Mouse (Mus musculus): ENCODE results near the gene Klrc1.
"Not testable (repeated sequence)": the region's sequence is repeated elsewhere in the genome, so short reads cannot be mapped to it uniquely, and the experiment has no call there.

Klrc1 gene

GRCm38 (mm10) chr6:129678873-129679272 is at the start of gene Klrc1:
TSS of gene Klrc1 (minus strand) at chr6:129678973.
- DNase-seq (ENCODE audit: low spot score in 2 of 2) = peak in 1 of 2 experiments; percentile 38

GRCm38 (mm10) chr6:129727237-129727636 is 48.5 kb upstream of the Klrc1 start:
- DNase-seq (ENCODE audit: low spot score in 2 of 2) = no peak

- DNase-seq (ENCODE audit: low spot score in 2 of 2) = no peak
Measured at GRCm38 (mm10) chr6:129721390-129721789, 42.6 kb upstream of the Klrc1 start.

GRCm38 (mm10) chr6:129720487-129720886 is 41.7 kb upstream of the Klrc1 start:
- no peak for DNase-seq (ENCODE audit: low spot score in 2 of 2)

- DNase-seq (ENCODE audit: low spot score in 2 of 2) = no peak
Measured at GRCm38 (mm10) chr6:129717032-129717431, 38.3 kb upstream of the Klrc1 start, which contains the start of gene Klri1. TSS of gene Klri1 (minus strand) at chr6:129717132.

- no peak for DNase-seq (ENCODE audit: low spot score in 2 of 2)
Measured at GRCm38 (mm10) chr6:129713566-129713965, 34.8 kb upstream of the Klrc1 start.

- DNase-seq (ENCODE audit: low spot score in 2 of 2) = not testable (repeated sequence)
Measured at GRCm38 (mm10) chr6:129691436-129691835, 12.7 kb upstream of the Klrc1 start.

- peak; percentile 60 to 69 for DNase-seq (ENCODE audit: low spot score in 2 of 2)
Measured at GRCm38 (mm10) chr6:129680379-129680778, 1.6 kb upstream of the Klrc1 start.

- peak; percentile 33 to 71 for DNase-seq (ENCODE audit: low spot score in 2 of 2)
Measured at GRCm38 (mm10) chr6:129661301-129661700, 17.5 kb downstream of the Klrc1 start.

GRCm38 (mm10) chr6:129660589-129660988 is 18.2 kb downstream of the Klrc1 start, which contains the start of gene Klrc2:
TSS of gene Klrc2 (minus strand) at chr6:129660689.
- DNase-seq (ENCODE audit: low spot score in 2 of 2) = not testable (repeated sequence)

GRCm38 (mm10) chr6:129644054-129644453 is 34.7 kb downstream of the Klrc1 start:
- peak in 1 of 2 experiments; percentile 47 for DNase-seq (ENCODE audit: low spot score in 2 of 2)

GRCm38 (mm10) chr6:129643237-129643636 is 35.5 kb downstream of the Klrc1 start, which contains the start of gene Klrc3:
TSS of gene Klrc3 (minus strand) at chr6:129643337.
- not testable (repeated sequence) for DNase-seq (ENCODE audit: low spot score in 2 of 2)

GRCm38 (mm10) chr6:129631046-129631445 is 47.7 kb downstream of the Klrc1 start:
- not testable (repeated sequence) for DNase-seq (ENCODE audit: low spot score in 2 of 2)

- peak; percentile 33 to 68 for DNase-seq (ENCODE audit: low spot score in 2 of 2)
Measured at GRCm38 (mm10) chr6:129623735-129624134, 55.0 kb downstream of the Klrc1 start, which contains the start of gene Klrk1. TSS of gene Klrk1 (minus strand) at chr6:129623864.

Data from natural killer cell, adult 2 months (primary cell).